ENCODE assay signal across 26 mouse cellular contexts in the genomic region with DNA sequence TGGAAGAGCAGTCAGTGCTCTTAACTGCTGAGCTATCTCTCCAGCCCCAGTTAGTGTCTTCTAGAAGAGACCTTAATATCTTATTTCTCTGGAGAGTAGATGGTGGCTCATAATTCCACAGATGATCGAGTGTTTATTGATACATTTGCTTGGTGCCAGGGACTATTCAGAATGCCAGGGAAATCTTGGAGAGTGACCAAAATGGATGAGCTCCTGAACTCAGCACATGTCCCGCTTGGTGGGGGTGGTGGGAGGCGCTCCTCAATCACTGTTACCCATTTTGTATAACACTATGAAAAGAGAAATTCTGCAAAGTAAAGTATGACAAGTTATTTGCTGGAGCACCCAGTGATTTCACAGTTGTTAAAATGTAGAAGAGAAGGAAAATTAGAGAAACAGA.
DNase-seq lines count a peak whose midpoint lies in the region; ATAC-seq lines count a peak whose summit lies in the region.
"Had no signal": no experiment of that assay in that cellular context is flagged by ENCODE, and none has a peak within 500 bp of the region (broad histone marks: within the 10 kb centered on the region; RNA-seq: fewer than 3 reads in every experiment).

No protein-coding gene starts in this region.

- H3K9me3 ChIP-seq in forebrain, embryonic 13.5 days (replicated peaks), result no peaks in the 10 kb centered on the region
- H3K9me3 ChIP-seq in forebrain, embryonic 10.5 days, result no peaks in the 10 kb centered on the region
- H3K9me3 ChIP-seq: embryonic facial prominence, embryonic 10.5 days; embryonic facial prominence, embryonic 13.5 days; heart, embryonic 12.5 days; heart, embryonic 15.5 days; hindbrain, embryonic 10.5 days; hindbrain, embryonic 13.5 days; intestine, embryonic 15.5 days had no signal

- ATAC-seq in forebrain, embryonic 13.5 days, result peak; percentile 33; the same call in 1 of the 2 replicates
- ATAC-seq: hindbrain, embryonic 16.5 days; intestine, embryonic 15.5 days had no signal

- 90% methylated on average over 3 of the region's 3 CpGs for WGBS in forebrain, embryonic 13.5 days
- WGBS in forebrain, embryonic 10.5 days, result 93% methylated on average over 3 of the region's 3 CpGs

- H3K4me3 ChIP-seq in forebrain, embryonic 13.5 days, result no peak overlapping the region
- no peak overlapping the region for H3K4me3 ChIP-seq in forebrain, embryonic 10.5 days
- H3K4me3 ChIP-seq: embryonic facial prominence, embryonic 10.5 days; embryonic facial prominence, embryonic 13.5 days; erythroblast, embryonic 14.5 days; heart, embryonic 12.5 days; heart, embryonic 15.5 days; hindbrain, embryonic 10.5 days; hindbrain, embryonic 13.5 days; intestine, embryonic 15.5 days had no signal

- H3K27me3 ChIP-seq in forebrain, embryonic 13.5 days, result no peaks in the 10 kb centered on the region
- H3K27me3 ChIP-seq in forebrain, embryonic 10.5 days (ENCODE audit: poor library complexity, severe bottlenecking), result no peaks in the 10 kb centered on the region
- H3K27me3 ChIP-seq: embryonic facial prominence, embryonic 13.5 days; heart, embryonic 12.5 days; heart, embryonic 15.5 days; hindbrain, embryonic 13.5 days; intestine, embryonic 15.5 days had no signal

- 0 out of 2 replicates have a peak, but pooled peaks cover 3% of the 10 kb centered on the region for H3K4me1 ChIP-seq in forebrain, embryonic 13.5 days
- H3K4me1 ChIP-seq in forebrain, embryonic 10.5 days, result peaks cover 15% of the 10 kb centered on the region
- H3K4me1 ChIP-seq: embryonic facial prominence, embryonic 13.5 days; heart, embryonic 12.5 days; heart, embryonic 15.5 days; intestine, embryonic 15.5 days had no signal

- H3K9ac ChIP-seq in forebrain, embryonic 13.5 days, result no peak overlapping the region
- H3K9ac ChIP-seq: embryonic facial prominence, embryonic 13.5 days; heart, embryonic 12.5 days; heart, embryonic 15.5 days; hindbrain, embryonic 13.5 days; intestine, embryonic 15.5 days had no signal

- no peaks in the 10 kb centered on the region for H3K36me3 ChIP-seq in forebrain, embryonic 13.5 days (ENCODE audit: poor library complexity, severe bottlenecking)
- no peaks in the 10 kb centered on the region for H3K36me3 ChIP-seq in forebrain, embryonic 10.5 days (replicated peaks)
- H3K36me3 ChIP-seq: embryonic facial prominence, embryonic 10.5 days; embryonic facial prominence, embryonic 13.5 days; heart, embryonic 12.5 days; heart, embryonic 15.5 days; hindbrain, embryonic 10.5 days; hindbrain, embryonic 13.5 days; intestine, embryonic 15.5 days had no signal

- DNase-seq in forebrain, embryonic 10.5 days (ENCODE audit: extremely low spot score, low spot score), result no peak
- DNase-seq in layer of hippocampus, adult 11-12 months (ENCODE audit: low spot score), result peak; percentile 43
- DNase-seq in layer of hippocampus, postnatal 25 days (ENCODE audit: extremely low spot score in 1 of 2, low spot score in 1 of 2), result no peak
- DNase-seq in layer of hippocampus, adult 8-10 months (ENCODE audit: low spot score in 2 of 2), result peak; percentile 25 to 40
- DNase-seq in right cerebral cortex, postnatal 36 days (ENCODE audit: low spot score in 2 of 2), result no peak
- DNase-seq: adrenal gland, postnatal 10 days; adrenal gland, postnatal 36 days; cerebellum, adult 11 months; cerebellum, adult 2 months; cerebellum, adult 9-11 months; cerebellum, postnatal 25 days; embryo, embryonic 11 days; gastrocnemius, postnatal 25 days; heart, adult 18-20 months; heart, postnatal 10 days; heart, postnatal 36 days had no signal

- H3K27ac ChIP-seq in forebrain, embryonic 13.5 days, result no peak overlapping the region
- no peak overlapping the region for H3K27ac ChIP-seq in forebrain, embryonic 10.5 days
- H3K27ac ChIP-seq: embryonic facial prominence, embryonic 10.5 days; embryonic facial prominence, embryonic 13.5 days; heart, embryonic 15.5 days; hindbrain, embryonic 10.5 days; hindbrain, embryonic 13.5 days; intestine, embryonic 15.5 days had no signal

- H3K4me2 ChIP-seq in forebrain, embryonic 13.5 days, result no peak overlapping the region
- H3K4me2 ChIP-seq: embryonic facial prominence, embryonic 13.5 days; heart, embryonic 12.5 days; heart, embryonic 15.5 days; hindbrain, embryonic 13.5 days; intestine, embryonic 15.5 days had no signal

Comparison
In these comparisons a context has a peak if more than half of its experiments do, and no peak if none do; other contexts are left out.
1. DNase-seq: peak in layer of hippocampus, adult 11-12 months (single experiment) and layer of hippocampus, adult 8-10 months (2 of 2); none in forebrain, embryonic 10.5 days (single experiment), layer of hippocampus, postnatal 25 days (0 of 2) and right cerebral cortex, postnatal 36 days (0 of 2).